Mouse (Mus musculus) small intestine, adult 2 months (tissue): Measurements from ENCODE around the gene Cysrt1.

Experiments
- CTCF ChIP-seq: fragments of 200-500 bp; IDR thresholded peaks from 2 replicates; pipeline ENCODE4 v1.5.1; 2012; ENCODE audit warnings: low read depth, mild to moderate bottlenecking, control low read depth, inconsistent platforms, low read length, moderate library complexity, mixed read lengths; ENCODE audit not compliant: insufficient replicate concordance, insufficient read length; ENCODE audit errors: extremely low read depth
- POLR2A ChIP-seq: fragments of 200-500 bp; IDR thresholded peaks from 2 replicates; pipeline ENCODE4 v1.6.1; 2012; ENCODE audit warnings: low read depth, mild to moderate bottlenecking, control low read depth, inconsistent platforms, low read length, moderate library complexity

DNA sequence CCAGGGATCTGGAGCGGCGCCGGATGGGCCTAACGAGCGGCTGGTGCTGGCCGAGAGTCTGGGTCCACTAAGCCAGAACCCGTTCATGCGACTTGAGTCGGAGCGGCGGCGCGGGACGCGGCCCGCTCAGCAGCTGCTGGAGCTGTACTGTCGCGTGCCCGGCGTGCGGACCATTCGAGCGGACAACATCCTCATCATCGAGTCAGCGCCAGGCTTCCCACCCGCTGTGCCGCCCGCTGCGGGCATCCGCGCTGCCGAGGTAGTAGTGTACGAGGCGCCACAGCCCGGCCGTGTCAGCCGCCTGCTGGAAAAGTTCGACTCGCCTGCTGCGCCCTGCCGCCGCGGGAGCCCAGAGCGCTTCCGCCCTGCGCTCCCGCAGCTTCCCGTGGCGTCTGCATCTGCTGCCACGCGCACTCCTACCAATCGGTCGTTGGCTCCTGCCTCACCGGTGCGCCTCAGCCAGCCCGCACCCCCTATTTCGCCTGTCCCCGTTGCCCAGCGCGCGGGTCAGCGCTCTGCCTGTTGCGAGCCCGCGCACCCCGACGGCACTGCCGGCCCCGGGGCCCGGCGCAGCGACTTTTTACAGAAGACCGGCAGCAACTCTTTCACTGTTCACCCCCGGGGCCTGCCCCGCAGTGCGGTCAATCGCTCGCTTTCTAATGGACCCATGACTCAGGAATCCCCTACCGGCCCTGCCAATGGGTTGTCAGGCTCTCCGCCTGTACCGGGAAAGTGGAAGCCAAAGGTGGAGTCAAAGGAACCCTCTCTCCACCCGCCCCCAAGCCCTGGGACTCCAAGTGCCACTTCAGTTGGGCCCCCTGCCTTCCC lies 20.8 kb upstream of the Cysrt1 start:
- TF ChIP-seq POLR2A (no peak), CTCF (no peak)
